Mouse (Mus musculus): ENCODE measurements around the gene Sdad1. TPM values are rescaled to one million over a fixed set of nuclear protein-coding genes. Genes with fewer than 3 reads are reported as not detected.
A peak's percentile ranks its signal among the peaks of the same experiment; 100 is the strongest.

Sdad1 gene
- polyA plus RNA-seq, 1 experiment = 10.2 TPM

DNA sequence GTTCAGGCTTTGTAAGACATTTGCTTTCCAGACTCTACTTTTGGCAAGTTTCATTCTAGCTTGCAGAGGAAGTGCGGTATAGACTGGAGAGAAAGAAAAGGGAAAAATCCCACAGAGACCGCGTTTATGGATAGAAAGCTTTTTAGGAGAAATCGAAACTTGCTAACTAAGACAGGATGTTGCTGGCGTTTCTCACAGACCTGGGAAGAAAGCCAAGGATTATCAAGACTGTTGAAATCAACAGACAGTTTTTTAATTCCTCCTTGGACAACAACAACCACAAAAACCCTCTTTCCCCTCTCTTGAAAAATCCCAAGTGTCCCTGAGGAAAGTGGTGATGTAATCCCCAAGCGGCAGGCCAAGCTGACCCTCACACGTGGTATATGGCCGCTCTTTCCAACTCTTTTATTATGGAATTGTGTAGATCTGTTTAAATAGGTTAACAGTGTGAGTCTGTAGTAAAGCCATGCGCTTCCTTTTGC is 22.1 kb upstream of the Sdad1 start:
- Histone ChIP-seq H3K27ac (ENCODE audit: insufficient read depth, low read depth, low read length) (peak overlapping the region; percentile 78), H3K4me3 (ENCODE audit: insufficient read depth, low read length) (peak overlapping the region; percentile 51), H3K4me1 (ENCODE audit: control insufficient read depth, insufficient read depth, low read length) (peaks cover 14% of the 10 kb centered on the region)
- TF ChIP-seq CTCF (IDR thresholded peaks at IDR 0.05; ENCODE audit: low read depth, low read length) (no peak), POLR2A (IDR thresholded peaks at IDR 0.05; ENCODE audit: borderline replicate concordance, low read depth, low read length) (no peak)

DNA sequence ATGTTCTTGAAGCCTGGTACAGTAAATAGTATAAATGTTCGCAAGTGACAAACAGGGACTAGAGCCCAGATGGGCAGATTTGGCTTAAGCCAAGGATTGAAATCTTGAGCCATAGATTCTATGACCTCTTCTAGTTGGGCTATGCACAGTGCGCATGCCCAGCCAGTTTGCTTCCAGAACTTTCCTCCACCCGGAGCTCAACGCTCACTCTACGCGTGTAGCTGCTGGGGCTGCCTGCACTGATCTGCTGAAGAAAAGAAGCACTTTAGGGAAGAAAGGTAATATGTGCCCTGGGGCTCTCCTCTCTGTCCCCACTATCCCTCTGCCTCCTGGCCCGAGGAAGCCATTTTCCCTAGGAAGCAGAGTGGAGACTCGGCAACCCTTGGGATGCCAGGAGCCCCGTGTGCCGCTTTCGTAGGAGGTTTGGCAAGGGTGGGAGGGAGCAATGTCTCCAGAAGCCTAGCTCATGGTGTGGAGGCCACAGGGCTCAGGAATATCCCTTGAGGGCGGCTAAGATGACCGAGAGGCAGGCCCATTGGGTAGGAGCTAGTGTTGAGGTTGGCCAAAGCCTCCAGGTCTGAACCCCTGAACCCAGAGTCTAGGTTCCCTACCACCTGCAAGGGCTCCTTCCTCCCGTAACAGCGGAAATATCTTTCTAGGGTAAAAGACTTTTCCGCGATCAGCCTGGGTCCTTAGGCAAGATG is 21.5 kb upstream of the Sdad1 start, which contains the start of gene Art3:
Gene Art3 (plus strand): TSS at position 193 of the 704 bp plus-strand sequence.
- Histone ChIP-seq H3K4me3 (ENCODE audit: insufficient read depth, low read length) (peak within 1 kb of the TSS; percentile 51), H3K4me1 (ENCODE audit: control insufficient read depth, insufficient read depth, low read length) (peaks cover 14% of the 10 kb centered on the region), H3K27ac (ENCODE audit: insufficient read depth, low read depth, low read length) (peak within 1 kb of the TSS; percentile 78)
- no peak for TF ChIP-seq POLR2A (IDR thresholded peaks at IDR 0.05; ENCODE audit: borderline replicate concordance, low read depth, low read length)
- TF ChIP-seq CTCF (IDR thresholded peaks at IDR 0.05; ENCODE audit: low read depth, low read length) = no peak

DNA sequence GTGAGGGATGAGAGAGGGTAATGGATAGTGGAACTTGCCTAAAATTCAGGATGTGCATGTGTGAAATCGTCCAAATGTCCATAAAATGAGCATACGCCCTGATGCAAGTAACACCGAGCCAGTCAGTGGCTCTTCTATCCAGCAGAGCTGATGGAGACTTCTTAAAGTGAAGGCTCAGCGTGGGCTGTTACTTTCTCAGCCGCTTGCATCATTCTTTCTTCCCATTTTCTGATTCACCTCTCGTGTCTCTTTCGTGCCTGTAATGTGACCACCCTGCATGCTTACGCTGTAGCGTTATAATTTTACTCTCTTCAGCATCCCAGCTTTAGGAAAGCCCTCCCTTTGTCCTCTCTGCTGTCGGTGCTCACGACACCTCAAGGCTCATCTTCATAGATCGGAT is 20.8 kb upstream of the Sdad1 start:
- Histone ChIP-seq H3K4me1 (ENCODE audit: control insufficient read depth, insufficient read depth, low read length) (peaks cover 14% of the 10 kb centered on the region), H3K4me3 (ENCODE audit: insufficient read depth, low read length) (no peak overlapping the region), H3K27ac (ENCODE audit: insufficient read depth, low read depth, low read length) (no peak overlapping the region)
- TF ChIP-seq CTCF (IDR thresholded peaks at IDR 0.05; ENCODE audit: low read depth, low read length) (no peak), POLR2A (IDR thresholded peaks at IDR 0.05; ENCODE audit: borderline replicate concordance, low read depth, low read length) (no peak)

DNA sequence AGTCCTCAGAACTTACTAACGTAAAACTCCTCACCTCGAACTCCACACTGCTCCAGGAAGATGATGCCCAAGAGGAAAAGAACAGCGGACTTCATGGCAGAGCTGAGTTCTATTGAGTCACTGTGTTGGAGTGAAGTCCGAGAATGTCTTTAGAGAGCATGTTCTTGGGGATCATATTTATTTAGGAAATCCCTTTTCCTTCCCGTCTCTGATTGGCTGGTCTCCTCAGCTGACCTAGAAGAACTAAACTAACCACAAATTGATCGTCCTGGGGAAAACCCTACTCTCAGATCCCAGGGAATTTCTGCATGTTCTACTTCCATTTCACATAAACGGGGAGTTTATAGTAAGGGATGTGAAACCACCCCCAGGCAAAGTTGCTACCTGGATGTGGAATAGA is 17.6 kb upstream of the Sdad1 start, which contains the start of gene Cxcl9:
Gene Cxcl9 (minus strand): TSS at position 151 of the 400 bp plus-strand sequence.
- H3K27ac ChIP-seq (ENCODE audit: insufficient read depth, low read depth, low read length) = no peak within 1 kb of the TSS
- peaks cover 11% of the 10 kb centered on the region for H3K4me1 ChIP-seq (ENCODE audit: control insufficient read depth, insufficient read depth, low read length)
- H3K4me3 ChIP-seq (ENCODE audit: insufficient read depth, low read length) = no peak within 1 kb of the TSS
- TF ChIP-seq POLR2A (IDR thresholded peaks at IDR 0.05; ENCODE audit: borderline replicate concordance, low read depth, low read length) (no peak), CTCF (IDR thresholded peaks at IDR 0.05; ENCODE audit: low read depth, low read length) (no peak)

DNA sequence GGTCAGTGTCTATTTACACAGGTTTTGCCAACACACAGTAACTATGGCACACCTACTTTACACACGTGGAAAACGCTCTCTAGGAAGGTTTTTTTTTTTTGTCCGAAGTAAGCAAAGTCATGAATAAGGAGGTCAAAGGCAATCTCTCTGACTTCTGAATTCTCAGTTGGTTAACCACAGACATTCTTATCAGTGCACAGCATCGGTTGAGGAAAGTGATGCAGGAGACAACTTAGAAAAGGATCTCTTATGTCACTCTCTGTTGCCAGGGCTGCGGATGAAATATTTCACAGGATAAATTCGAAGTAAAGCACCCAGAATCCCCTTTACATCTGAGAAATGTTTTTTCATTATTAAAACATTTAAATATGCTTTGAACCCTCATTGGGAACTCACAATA is 17.1 kb upstream of the Sdad1 start:
- Histone ChIP-seq H3K4me1 (ENCODE audit: control insufficient read depth, insufficient read depth, low read length) (peaks cover 12% of the 10 kb centered on the region), H3K27ac (ENCODE audit: insufficient read depth, low read depth, low read length) (no peak overlapping the region), H3K4me3 (ENCODE audit: insufficient read depth, low read length) (no peak overlapping the region)
- TF ChIP-seq POLR2A (IDR thresholded peaks at IDR 0.05; ENCODE audit: borderline replicate concordance, low read depth, low read length) (no peak), CTCF (IDR thresholded peaks at IDR 0.05; ENCODE audit: low read depth, low read length) (no peak)

DNA sequence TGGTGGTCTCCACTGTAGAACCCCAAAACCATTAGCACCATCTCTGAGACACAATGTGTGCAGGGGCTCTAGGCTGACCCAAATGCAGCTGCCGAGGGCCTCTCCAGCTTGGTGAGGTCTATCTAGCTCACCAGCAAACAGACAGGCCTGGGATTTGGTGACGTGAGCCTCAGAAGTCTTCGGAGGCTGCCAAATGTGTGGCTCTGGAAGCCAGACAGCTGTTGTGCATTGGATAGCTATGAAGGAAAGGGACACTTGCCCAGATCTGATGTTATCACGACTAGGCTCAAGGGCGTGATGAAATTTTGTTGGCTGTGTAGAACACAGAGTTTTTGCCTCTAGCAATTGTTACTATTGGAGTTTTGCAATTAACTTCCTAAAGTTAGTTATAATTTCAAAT is 13.0 kb upstream of the Sdad1 start:
- no peak overlapping the region for H3K27ac ChIP-seq (ENCODE audit: insufficient read depth, low read depth, low read length)
- H3K4me3 ChIP-seq (ENCODE audit: insufficient read depth, low read length) = no peak overlapping the region
- TF ChIP-seq CTCF (IDR thresholded peaks at IDR 0.05; ENCODE audit: low read depth, low read length) (no peak), POLR2A (IDR thresholded peaks at IDR 0.05; ENCODE audit: borderline replicate concordance, low read depth, low read length) (no peak)
- H3K4me1 ChIP-seq (ENCODE audit: control insufficient read depth, insufficient read depth, low read length) = peaks cover 10% of the 10 kb centered on the region

DNA sequence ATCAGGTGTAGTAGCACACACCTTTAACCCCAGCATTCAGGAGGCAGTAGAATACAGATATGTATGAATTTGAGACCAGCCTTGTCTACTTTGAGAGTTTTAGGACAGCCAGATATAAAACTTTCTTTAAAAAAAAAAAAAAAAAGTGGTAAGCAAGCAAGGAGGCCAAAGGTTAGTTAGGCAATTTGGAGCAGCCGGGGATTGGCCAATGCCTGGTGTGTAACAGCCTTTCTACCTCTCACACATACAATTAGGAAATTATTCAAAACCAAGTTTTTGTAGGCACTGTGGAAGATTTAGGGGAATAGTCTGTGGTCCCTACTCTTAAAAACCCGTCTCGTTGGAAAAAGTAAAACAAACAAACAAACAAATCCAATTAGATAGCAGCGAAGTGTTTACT is 12.3 kb upstream of the Sdad1 start:
- Histone ChIP-seq H3K27ac (ENCODE audit: insufficient read depth, low read depth, low read length) (no peak overlapping the region), H3K4me1 (ENCODE audit: control insufficient read depth, insufficient read depth, low read length) (peaks cover 11% of the 10 kb centered on the region), H3K4me3 (ENCODE audit: insufficient read depth, low read length) (no peak overlapping the region)
- TF ChIP-seq POLR2A (IDR thresholded peaks at IDR 0.05; ENCODE audit: borderline replicate concordance, low read depth, low read length) (no peak), CTCF (IDR thresholded peaks at IDR 0.05; ENCODE audit: low read depth, low read length) (no peak)

DNA sequence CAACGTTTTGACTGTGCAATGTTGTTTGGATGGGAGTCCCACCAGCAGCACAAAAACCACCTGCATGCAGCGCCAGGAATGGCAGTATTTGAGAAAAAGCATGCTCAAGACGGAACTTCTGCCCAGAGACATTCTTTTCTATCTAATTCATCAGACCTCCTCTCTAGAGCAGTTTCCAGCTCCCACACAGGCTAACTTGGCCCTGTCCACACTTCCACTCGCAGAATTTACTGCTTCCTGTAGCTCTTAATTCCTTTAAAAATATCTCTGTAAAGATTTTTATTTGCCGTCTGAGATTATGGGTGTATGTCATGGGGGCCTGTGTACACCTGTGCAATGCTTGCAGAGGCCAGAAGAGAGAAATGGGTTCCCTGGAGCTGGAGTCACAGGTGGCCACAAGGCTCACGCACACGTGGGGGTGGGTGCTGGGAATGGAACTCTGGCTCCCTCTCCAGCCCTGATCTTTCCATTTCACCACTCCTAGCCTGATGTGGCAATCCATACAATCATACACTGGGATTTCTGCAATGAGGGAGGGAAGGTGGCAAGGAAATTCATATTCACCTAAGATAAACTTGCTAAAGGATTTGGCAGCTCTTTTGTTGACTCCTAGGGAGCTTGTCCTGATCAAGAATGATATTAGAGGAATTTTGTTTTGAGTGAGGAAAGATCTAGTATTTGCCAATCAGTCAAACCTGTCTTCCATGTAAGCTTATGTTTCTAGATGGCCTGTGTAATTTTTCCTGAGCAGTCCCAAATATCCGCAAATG is 11.5 kb upstream of the Sdad1 start:
- H3K4me1 ChIP-seq (ENCODE audit: control insufficient read depth, insufficient read depth, low read length) = peaks cover 11% of the 10 kb centered on the region
- H3K4me3 ChIP-seq (ENCODE audit: insufficient read depth, low read length) = no peak overlapping the region
- TF ChIP-seq POLR2A (IDR thresholded peaks at IDR 0.05; ENCODE audit: borderline replicate concordance, low read depth, low read length) (no peak), CTCF (IDR thresholded peaks at IDR 0.05; ENCODE audit: low read depth, low read length) (no peak)
- H3K27ac ChIP-seq (ENCODE audit: insufficient read depth, low read depth, low read length) = no peak overlapping the region

DNA sequence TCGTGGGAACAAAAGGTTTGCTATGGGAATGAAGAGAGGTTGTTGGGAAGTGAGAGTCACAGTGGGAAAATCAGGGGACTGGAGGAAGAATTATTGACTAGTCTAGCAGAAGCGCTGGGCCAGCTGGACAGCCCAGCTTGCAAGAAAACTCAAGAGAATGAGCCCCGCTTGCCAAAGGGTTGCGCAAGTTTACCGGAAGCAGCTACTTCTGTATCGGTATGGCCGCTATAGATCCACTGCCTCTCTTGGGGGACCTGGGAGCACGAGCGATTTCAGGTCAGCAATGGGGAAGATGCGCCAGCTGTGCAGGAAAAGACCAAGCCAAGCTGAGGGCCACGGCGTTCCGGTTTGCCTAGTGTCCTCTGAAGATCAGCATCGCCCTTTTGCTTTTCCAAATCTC is 8.3 kb upstream of the Sdad1 start:
- TF ChIP-seq POLR2A (IDR thresholded peaks at IDR 0.05; ENCODE audit: borderline replicate concordance, low read depth, low read length) (no peak), CTCF (IDR thresholded peaks at IDR 0.05; ENCODE audit: low read depth, low read length) (no peak)
- Histone ChIP-seq H3K27ac (ENCODE audit: insufficient read depth, low read depth, low read length) (peak overlapping the region; percentile 50), H3K4me1 (ENCODE audit: control insufficient read depth, insufficient read depth, low read length) (peaks cover 11% of the 10 kb centered on the region), H3K4me3 (ENCODE audit: insufficient read depth, low read length) (no peak overlapping the region)

DNA sequence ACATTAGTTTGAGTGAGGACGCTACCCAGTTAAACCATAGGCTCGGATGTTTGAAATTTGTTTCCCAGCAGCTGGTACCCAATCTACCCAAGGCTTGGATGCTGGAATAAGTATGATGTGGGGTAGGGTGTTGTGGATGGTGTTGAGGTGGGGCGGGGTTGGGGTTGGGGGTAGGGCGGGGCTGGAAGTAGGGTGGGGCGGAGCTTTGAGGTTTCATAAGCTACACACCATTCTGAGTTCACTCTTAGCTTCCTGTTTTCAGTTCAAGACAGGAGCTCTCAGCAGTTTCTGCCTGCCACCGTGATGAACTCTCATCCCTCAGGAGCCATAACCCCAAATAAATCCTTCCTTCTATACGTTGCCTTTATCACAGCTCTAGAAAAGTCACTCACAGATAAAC is 7.8 kb upstream of the Sdad1 start:
- Histone ChIP-seq H3K4me1 (ENCODE audit: control insufficient read depth, insufficient read depth, low read length) (peaks cover 11% of the 10 kb centered on the region), H3K4me3 (ENCODE audit: insufficient read depth, low read length) (no peak overlapping the region), H3K27ac (ENCODE audit: insufficient read depth, low read depth, low read length) (peak overlapping the region; percentile 50)
- TF ChIP-seq CTCF (IDR thresholded peaks at IDR 0.05; ENCODE audit: low read depth, low read length) (no peak), POLR2A (IDR thresholded peaks at IDR 0.05; ENCODE audit: borderline replicate concordance, low read depth, low read length) (no peak)

Data from bone marrow macrophage, adult 2 months (primary cell).